ENCODE assay signal across 9 mouse cellular contexts in genomic region chr13:97408414-97409290, GRCm38 (mm10).
A peak's percentile ranks its signal among the peaks of the same experiment; 100 is the strongest.
DNase-seq lines count a peak whose midpoint lies in the region; ATAC-seq and TF ChIP-seq lines count a peak whose summit lies in the region.
"Had no signal": no experiment of that assay in that cellular context is flagged by ENCODE, and none has a peak within 500 bp of the region (broad histone marks: within the 10 kb centered on the region; RNA-seq: fewer than 3 reads in every experiment).

No protein-coding gene starts in this region.

- no peak overlapping the region for H3K4me2 ChIP-seq in forebrain, embryonic 11.5 days (ENCODE audit: low read depth, low read length, severe bottlenecking)
- H3K4me2 ChIP-seq in lung, postnatal 0 days (replicated peaks; ENCODE audit: low read depth, low read length), result no peak overlapping the region

- 81% methylated on average over 22 of the region's 22 CpGs for WGBS in forebrain, embryonic 11.5 days
- 82% methylated on average over 22 of the region's 22 CpGs for WGBS in forebrain, embryonic 10.5 days
- WGBS in thymus, adult 2 months, result 64% methylated on average over 22 of the region's 22 CpGs
- WGBS in lung, postnatal 0 days, result 59% methylated on average over 22 of the region's 22 CpGs

- no peak for TF ChIP-seq POLR2A in thymus, adult 2 months (IDR thresholded peaks at IDR 0.05; ENCODE audit: control insufficient read depth, extremely low read depth, insufficient read depth, low read length, poor library complexity)

- no peak overlapping the region for H3K27ac ChIP-seq in forebrain, embryonic 11.5 days (ENCODE audit: low read depth, low read length)
- H3K27ac ChIP-seq in forebrain, embryonic 10.5 days, result no peak overlapping the region
- peak overlapping the region; percentile 13; the same call in 1 of the 2 replicates for H3K27ac ChIP-seq in thymus, adult 2 months (ENCODE audit: control insufficient read depth, insufficient read depth, low read length)
- no peak overlapping the region for H3K27ac ChIP-seq in lung, postnatal 0 days (ENCODE audit: low read length)

- no peaks in the 10 kb centered on the region for H3K36me3 ChIP-seq in forebrain, embryonic 11.5 days (ENCODE audit: control insufficient read depth, insufficient read depth, low read length)
- no peaks in the 10 kb centered on the region for H3K36me3 ChIP-seq in forebrain, embryonic 10.5 days (replicated peaks)
- no peaks in the 10 kb centered on the region for H3K36me3 ChIP-seq in thymus, adult 2 months (ENCODE audit: control insufficient read depth, insufficient read depth, low read length)
- no peaks in the 10 kb centered on the region for H3K36me3 ChIP-seq in lung, postnatal 0 days (ENCODE audit: insufficient read depth, low read length)

- 0 out of 2 replicates have a peak, but pooled peaks cover 7% of the 10 kb centered on the region for H3K4me1 ChIP-seq in forebrain, embryonic 11.5 days (replicated peaks; ENCODE audit: control insufficient read depth, insufficient read depth, low read length)
- peaks cover 42% of the 10 kb centered on the region for H3K4me1 ChIP-seq in forebrain, embryonic 10.5 days
- peaks cover 13% of the 10 kb centered on the region for H3K4me1 ChIP-seq in thymus, adult 2 months (replicated peaks; ENCODE audit: control insufficient read depth, insufficient read depth, low read length)
- H3K4me1 ChIP-seq in lung, postnatal 0 days (ENCODE audit: insufficient read depth, low read depth, low read length), result 0 out of 2 replicates have a peak, but pooled peaks cover 3% of the 10 kb centered on the region

- no peaks in the 10 kb centered on the region for H3K27me3 ChIP-seq in forebrain, embryonic 11.5 days (ENCODE audit: control insufficient read depth, insufficient read depth, low read length)
- H3K27me3 ChIP-seq in forebrain, embryonic 10.5 days (ENCODE audit: poor library complexity, severe bottlenecking), result peaks cover 5% of the 10 kb centered on the region; the same call in 1 of the 2 replicates
- no peaks in the 10 kb centered on the region for H3K27me3 ChIP-seq in thymus, adult 2 months (ENCODE audit: control insufficient read depth, insufficient read depth, low read length)
- H3K27me3 ChIP-seq in lung, postnatal 0 days (replicated peaks; ENCODE audit: insufficient read depth, low read length), result no peaks in the 10 kb centered on the region

- H3K9ac ChIP-seq in forebrain, embryonic 11.5 days (ENCODE audit: low read length), result no peak overlapping the region
- H3K9ac ChIP-seq in lung, postnatal 0 days (replicated peaks; ENCODE audit: low read depth), result no peak overlapping the region

- TF ChIP-seq CTCF in thymus, adult 2 months (IDR thresholded peaks at IDR 0.05; ENCODE audit: borderline replicate concordance, control insufficient read depth, extremely low read depth, insufficient read depth, low read length, poor library complexity), result no peak
- TF ChIP-seq CTCF in lung, postnatal 0 days (IDR thresholded peaks at IDR 0.05), result no peak

- 0 out of 2 replicates have a peak, but pooled peaks have one; percentile 42 for ATAC-seq in forebrain, embryonic 11.5 days (replicated peaks; ENCODE audit: low FRiP score)
- ATAC-seq in lung, postnatal 0 days, result no peak

- no peaks in the 10 kb centered on the region for H3K9me3 ChIP-seq in forebrain, embryonic 11.5 days (ENCODE audit: control insufficient read depth, low read length)
- peaks cover 3% of the 10 kb centered on the region; the same call in 1 of the 2 replicates for H3K9me3 ChIP-seq in forebrain, embryonic 10.5 days
- H3K9me3 ChIP-seq in lung, postnatal 0 days (ENCODE audit: low read length), result no peaks in the 10 kb centered on the region

- no peak for TF ChIP-seq EP300 in lung, postnatal 0 days (IDR thresholded peaks at IDR 0.05)

- no peak for DNase-seq in forebrain, embryonic 11.5 days (ENCODE audit: low spot score)
- no peak for DNase-seq in forebrain, embryonic 10.5 days (ENCODE audit: extremely low spot score, low spot score)
- no peak for DNase-seq in thymus, adult 2 months
- DNase-seq in thymus, postnatal 10 days (ENCODE audit: low spot score in 2 of 2), result no peak
- peak; percentile 47 for DNase-seq in lung, postnatal 0 days (ENCODE audit: low spot score)
- no peak for DNase-seq in B cell, adult 2 months
- no peak for DNase-seq in frontal cortex, postnatal 36 days (ENCODE audit: low spot score in 2 of 2)
- no peak for DNase-seq in urinary bladder, adult 18-20 months (ENCODE audit: low spot score in 2 of 2)
- DNase-seq: cerebellum, adult 9-10 months had no signal

- no peak overlapping the region for H3K4me3 ChIP-seq in forebrain, embryonic 11.5 days (ENCODE audit: low read depth, low read length)
- no peak overlapping the region for H3K4me3 ChIP-seq in forebrain, embryonic 10.5 days
- H3K4me3 ChIP-seq in thymus, adult 2 months (ENCODE audit: control insufficient read depth, insufficient read depth, low read length), result no peak overlapping the region
- no peak overlapping the region for H3K4me3 ChIP-seq in lung, postnatal 0 days (ENCODE audit: low read depth, low read length)
